Mouse (Mus musculus) embryonic fibroblast, embryonic 13.5 days (primary cell): ENCODE results near the gene Ggta1.

Experiments
- CTCF ChIP-seq: IDR thresholded peaks from 2 replicates; pipeline ENCODE4 v1.5.1; 2011; ENCODE audit warnings: mild to moderate bottlenecking, control low read depth, low read length, moderate library complexity, borderline replicate concordance; ENCODE audit not compliant: insufficient read depth
- POLR2A ChIP-seq: IDR thresholded peaks from 2 replicates; pipeline ENCODE4 v1.6.1; 2011; ENCODE audit warnings: low read depth, mild to moderate bottlenecking, control low read depth, low read length, moderate library complexity

GRCm38 (mm10) chr2:35478812-35479122 lies 15.7 kb upstream of the Ggta1 start:
- no peak for TF ChIP-seq CTCF
- TF ChIP-seq POLR2A, result no peak
